Mouse (Mus musculus): Measurements from ENCODE around the gene Polm. TPM values are rescaled to one million over a fixed set of nuclear protein-coding genes. Genes with fewer than 3 reads are reported as not detected.
A peak's percentile ranks its signal among the peaks of the same experiment; 100 is the strongest.

The Polm gene
- polyA plus RNA-seq, 1 experiment from 2014 or later: 6.9 TPM

DNA sequence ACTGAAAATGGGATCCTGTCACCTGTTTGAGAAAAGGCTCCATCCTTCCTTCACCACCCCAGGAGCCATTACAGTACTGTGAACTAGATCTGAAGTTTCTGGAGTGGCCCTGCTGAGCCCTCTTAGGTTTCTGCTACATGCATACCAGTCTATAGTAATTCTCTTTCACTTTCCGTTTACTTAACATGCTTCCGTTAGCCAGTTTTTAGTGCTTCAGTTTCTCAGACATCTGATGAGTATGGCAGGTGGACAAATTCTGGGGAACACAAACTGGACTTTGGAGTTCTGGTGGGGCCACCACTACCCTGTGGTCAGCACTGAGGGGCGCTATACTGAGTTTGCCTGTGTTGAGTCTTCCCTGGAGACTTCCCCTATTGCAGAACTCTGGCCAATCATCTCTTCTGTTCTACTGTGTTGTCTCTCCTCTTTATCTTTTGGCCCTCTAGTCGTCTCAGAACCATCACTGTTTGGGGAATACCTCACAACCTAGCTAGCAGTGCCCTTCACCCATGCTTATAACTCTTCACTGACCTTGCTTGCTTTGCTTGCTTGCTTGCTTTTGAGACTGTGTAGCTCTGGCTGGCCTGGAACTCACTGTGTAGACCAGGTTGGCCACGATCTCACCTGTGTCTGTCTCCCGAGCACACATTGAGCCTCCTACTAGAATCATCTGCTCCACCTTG, 48.6 kb downstream of the Polm start:
- Histone ChIP-seq H3K4me3 (peak overlapping the region; percentile 90), H3K27ac (replicated peaks) (peak overlapping the region; percentile 95), H3K4me2 (peak overlapping the region; percentile 95), H3K4me1 (peaks cover 33% of the 10 kb centered on the region), H3K27me3 (replicated peaks) (no peaks in the 10 kb centered on the region), H3K9ac (peak overlapping the region; percentile 94), H3K36me3 (peaks cover 41% of the 10 kb centered on the region), H3K9me3 (no peaks in the 10 kb centered on the region)
- WGBS: 57% methylated on average over 6 of the region's 6 CpGs
- ATAC-seq (ENCODE audit: extremely low read depth, insufficient number of reproducible peaks, low FRiP score, low TSS enrichment): no peak

DNA sequence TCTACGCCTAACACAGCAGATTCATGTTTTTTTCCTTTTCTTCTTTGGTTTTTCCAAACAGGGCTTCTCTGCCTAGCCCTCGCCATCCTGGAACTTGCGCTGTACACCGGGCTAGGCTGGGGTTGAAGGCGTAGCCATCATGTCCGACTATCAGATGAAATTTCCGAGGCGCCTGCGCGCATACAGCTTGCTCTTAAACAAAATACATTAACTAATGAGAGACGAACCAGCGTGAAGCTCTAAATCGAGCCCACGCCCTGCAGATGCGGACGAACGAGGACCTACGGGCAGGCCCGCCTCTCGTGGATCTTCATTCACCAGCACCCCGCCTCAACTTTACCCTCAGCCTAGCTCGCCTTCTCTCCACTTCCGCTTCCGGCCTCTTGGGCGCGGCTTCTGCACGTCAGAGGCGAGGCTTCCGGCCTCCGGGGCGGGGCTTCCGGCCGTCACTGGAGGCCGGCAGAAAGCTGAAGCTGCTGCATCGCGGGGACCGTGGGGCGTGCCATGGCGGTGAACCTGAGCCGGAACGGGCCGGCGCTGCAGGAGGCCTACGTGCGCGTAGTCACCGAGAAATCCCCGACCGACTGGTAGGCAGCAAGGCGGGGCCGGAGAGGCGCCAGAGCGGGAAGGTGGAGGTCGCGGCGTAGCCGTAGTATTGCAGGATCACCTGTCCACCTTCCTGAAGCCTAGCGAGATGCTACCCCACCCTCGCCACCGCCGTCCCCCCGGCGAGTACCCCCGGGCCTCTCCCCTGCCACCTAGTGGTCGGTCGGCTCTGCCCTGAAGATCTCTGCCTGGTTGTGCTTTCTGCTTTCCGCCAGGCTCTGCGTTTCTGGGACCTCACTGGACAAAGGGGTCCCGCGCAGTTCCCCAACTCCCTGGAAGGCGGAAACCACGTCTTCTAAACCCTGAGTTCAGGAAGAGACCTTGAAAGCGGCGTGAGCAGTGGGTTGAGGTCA, 49.5 kb downstream of the Polm start, which contains the start of gene Dbnl:
Dbnl (plus strand) TSS at position 433 of the 959 bp plus-strand sequence.
- ATAC-seq (ENCODE audit: extremely low read depth, insufficient number of reproducible peaks, low FRiP score, low TSS enrichment): peak; percentile 94
- under 1% methylated on average over 72 of the region's 74 CpGs for WGBS
- no peaks in the 10 kb centered on the region for H3K9me3 ChIP-seq
- peaks cover 25% of the 10 kb centered on the region for H3K4me1 ChIP-seq
- H3K36me3 ChIP-seq: peaks cover 38% of the 10 kb centered on the region
- peak within 1 kb of the TSS; percentile 95 for H3K27ac ChIP-seq (replicated peaks)
- peak within 1 kb of the TSS; percentile 95 for H3K4me2 ChIP-seq
- no peaks in the 10 kb centered on the region for H3K27me3 ChIP-seq (replicated peaks)
- H3K4me3 ChIP-seq: peak within 1 kb of the TSS; percentile 90
- peak within 1 kb of the TSS; percentile 94 for H3K9ac ChIP-seq

DNA sequence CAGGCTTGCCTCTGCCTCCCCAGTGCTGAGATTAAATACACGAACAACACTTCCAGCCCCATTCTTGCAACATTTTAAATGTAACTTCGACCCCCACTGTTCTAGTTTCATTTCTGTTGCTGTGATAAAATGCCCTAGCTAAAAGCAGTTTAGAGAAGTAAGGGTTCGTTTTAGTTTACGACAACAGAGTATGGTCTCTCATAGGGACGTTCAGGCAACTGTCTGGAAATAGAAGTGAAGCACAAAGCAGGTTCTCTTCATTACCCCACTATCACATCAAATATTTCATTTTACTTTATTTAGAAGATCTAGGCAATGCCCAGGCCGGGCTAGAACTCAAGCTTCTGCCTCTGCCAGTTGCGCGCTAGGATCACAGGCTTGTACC, 50.2 kb downstream of the Polm start:
- ATAC-seq (ENCODE audit: extremely low read depth, insufficient number of reproducible peaks, low FRiP score, low TSS enrichment): no peak
- peak overlapping the region; percentile 95 for H3K4me2 ChIP-seq
- peak overlapping the region; percentile 94 for H3K9ac ChIP-seq
- peak overlapping the region; percentile 95 for H3K27ac ChIP-seq (replicated peaks)
- H3K4me1 ChIP-seq: peaks cover 27% of the 10 kb centered on the region
- H3K36me3 ChIP-seq: peaks cover 32% of the 10 kb centered on the region
- WGBS: 37% methylated on average over 8 of the region's 8 CpGs
- H3K27me3 ChIP-seq (replicated peaks): no peaks in the 10 kb centered on the region
- no peaks in the 10 kb centered on the region for H3K9me3 ChIP-seq
- peak overlapping the region; percentile 90 for H3K4me3 ChIP-seq

DNA sequence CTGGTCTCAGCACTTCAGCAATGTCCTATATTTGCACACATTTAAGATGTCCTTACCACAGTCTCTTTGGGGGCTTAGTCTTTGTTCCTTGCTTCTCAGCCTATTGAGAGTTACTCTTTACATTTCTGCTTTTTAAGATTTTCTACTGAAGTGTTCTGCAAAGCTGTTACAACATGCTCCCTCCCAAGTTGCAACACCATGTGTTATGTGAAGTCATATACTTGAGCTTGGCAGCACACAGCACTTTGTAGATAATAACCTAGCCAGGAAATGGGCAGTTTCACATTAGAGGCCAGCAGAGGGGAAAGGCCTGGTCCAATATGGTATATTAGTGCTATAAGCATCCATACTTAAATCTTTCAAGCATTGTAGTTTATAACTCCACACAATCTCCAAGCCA, 52.1 kb downstream of the Polm start:
- no peak overlapping the region for H3K27ac ChIP-seq (replicated peaks)
- no peak overlapping the region for H3K9ac ChIP-seq
- no peaks in the 10 kb centered on the region for H3K27me3 ChIP-seq (replicated peaks)
- H3K4me1 ChIP-seq: peaks cover 34% of the 10 kb centered on the region
- H3K9me3 ChIP-seq: no peaks in the 10 kb centered on the region
- no peak for ATAC-seq (ENCODE audit: extremely low read depth, insufficient number of reproducible peaks, low FRiP score, low TSS enrichment)
- peaks cover 23% of the 10 kb centered on the region for H3K36me3 ChIP-seq
- H3K4me3 ChIP-seq: no peak overlapping the region
- no peak overlapping the region for H3K4me2 ChIP-seq

DNA sequence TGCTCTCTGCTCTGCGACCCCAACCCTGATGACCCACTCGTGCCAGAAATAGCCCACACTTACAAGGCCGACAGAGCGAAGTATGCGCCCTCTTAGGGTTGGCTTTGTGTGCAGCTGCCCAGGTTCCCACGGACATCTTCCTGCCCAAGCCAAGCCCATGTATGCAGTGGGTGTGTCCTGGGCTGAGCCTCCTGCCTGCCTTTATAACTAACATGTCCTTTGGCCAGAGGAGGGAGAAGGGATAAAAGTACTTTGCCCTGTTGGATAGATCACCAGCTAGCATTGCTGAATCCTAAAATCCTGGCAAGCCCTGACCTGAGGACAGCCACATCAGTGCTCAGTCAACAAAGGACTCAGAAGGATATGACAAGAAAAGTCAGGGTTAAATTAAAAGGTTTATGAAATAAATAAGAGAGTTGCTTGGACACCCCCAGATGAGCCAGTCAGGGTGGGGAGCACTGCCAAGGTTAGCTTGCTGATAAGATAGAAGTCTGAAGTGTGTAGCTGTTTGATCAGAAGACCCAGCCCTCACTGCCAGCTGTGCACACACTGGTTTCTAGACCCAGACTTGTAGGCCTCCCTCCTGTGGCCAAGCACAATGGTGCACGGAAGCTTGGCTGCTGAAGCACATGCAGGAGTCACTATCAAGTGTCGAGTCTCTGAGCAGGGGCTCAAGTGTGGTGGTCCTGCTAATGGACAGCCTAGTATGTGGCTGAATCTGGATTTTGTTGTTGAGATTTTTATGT, 55.4 kb downstream of the Polm start:
- Histone ChIP-seq H3K9me3 (no peaks in the 10 kb centered on the region), H3K4me2 (no peak overlapping the region), H3K4me1 (peaks cover 13% of the 10 kb centered on the region; the same call in 1 of the 2 replicates), H3K27ac (replicated peaks) (no peak overlapping the region), H3K27me3 (replicated peaks) (no peaks in the 10 kb centered on the region), H3K4me3 (no peak overlapping the region), H3K9ac (0 out of 2 replicates have a peak overlapping the region, but pooled peaks have one; percentile 2), H3K36me3 (peaks cover 19% of the 10 kb centered on the region)
- WGBS: 40% methylated on average over 8 of the region's 8 CpGs
- no peak for ATAC-seq (ENCODE audit: extremely low read depth, insufficient number of reproducible peaks, low FRiP score, low TSS enrichment)

DNA sequence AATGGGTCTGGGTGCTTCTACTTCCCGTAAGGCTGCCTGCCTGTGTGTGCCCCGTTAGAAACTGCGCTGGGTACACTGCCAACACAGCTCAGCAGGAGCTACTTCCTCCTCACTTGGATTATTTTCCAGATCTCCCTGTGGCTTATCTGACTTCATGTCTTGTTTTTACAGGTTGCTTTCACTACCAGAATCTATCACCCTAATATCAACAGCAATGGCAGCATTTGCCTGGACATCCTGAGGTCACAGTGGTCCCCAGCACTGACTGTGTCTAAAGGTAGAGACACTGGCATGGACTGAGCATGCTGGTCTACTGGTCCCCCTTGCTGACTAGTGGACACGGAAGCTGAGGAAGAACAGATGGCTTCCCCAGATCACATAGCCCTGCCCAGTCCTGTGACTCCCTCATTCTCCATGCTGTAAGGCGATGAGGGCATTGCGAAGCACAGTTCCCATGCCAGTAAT, 57.7 kb downstream of the Polm start:
- Histone ChIP-seq H3K9me3 (no peaks in the 10 kb centered on the region), H3K27ac (replicated peaks) (no peak overlapping the region), H3K4me1 (peaks cover 9% of the 10 kb centered on the region; the same call in 1 of the 2 replicates), H3K4me3 (no peak overlapping the region), H3K9ac (no peak overlapping the region), H3K27me3 (replicated peaks) (no peaks in the 10 kb centered on the region), H3K36me3 (peaks cover 19% of the 10 kb centered on the region), H3K4me2 (no peak overlapping the region)
- ATAC-seq (ENCODE audit: extremely low read depth, insufficient number of reproducible peaks, low FRiP score, low TSS enrichment): no peak
- WGBS: 74% methylated on average over 6 of the region's 6 CpGs

DNA sequence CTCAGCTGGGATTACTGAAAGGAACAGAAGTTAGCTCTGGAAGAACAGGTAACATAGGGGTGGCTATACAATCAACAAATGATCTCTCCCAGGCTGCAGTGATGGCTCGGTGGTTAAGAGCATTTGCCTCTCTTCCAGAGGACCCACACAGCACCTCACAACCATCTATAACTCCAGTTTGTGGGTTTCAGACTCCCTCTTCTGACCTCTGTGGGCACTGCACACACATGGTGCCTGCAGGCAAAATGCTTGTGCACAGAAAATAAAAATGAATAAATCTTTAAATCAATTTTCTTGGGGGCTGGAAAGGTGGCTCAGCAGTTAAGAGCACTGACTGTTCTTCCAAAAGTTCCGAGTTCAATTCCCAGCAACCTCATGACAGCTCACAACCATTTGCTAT, 59.3 kb downstream of the Polm start:
- Histone ChIP-seq H3K9ac (no peak overlapping the region), H3K4me1 (peaks cover 9% of the 10 kb centered on the region; the same call in 1 of the 2 replicates), H3K4me2 (no peak overlapping the region), H3K9me3 (no peaks in the 10 kb centered on the region), H3K36me3 (peaks cover 14% of the 10 kb centered on the region), H3K27ac (replicated peaks) (no peak overlapping the region), H3K4me3 (no peak overlapping the region), H3K27me3 (replicated peaks) (no peaks in the 10 kb centered on the region)
- WGBS: 62% methylated on average over 2 of the region's 2 CpGs
- ATAC-seq (ENCODE audit: extremely low read depth, insufficient number of reproducible peaks, low FRiP score, low TSS enrichment): no peak

Other genes starting within 250 kb of the Polm start
- 175 and 191 TPM in 2 replicates for gene Mrps24, start 122.3 kb downstream of the Polm start, polyA plus RNA-seq (2015; fragmentation: Nextera tagmentation; extraction: Ambion mirVana)
- gene Urgcp, start 75.6 kb downstream of the Polm start, polyA plus RNA-seq (2015; fragmentation: Nextera tagmentation; extraction: Ambion mirVana): 26.6 and 30.0 TPM in 2 replicates
- gene Dbnl, start 49.5 kb downstream of the Polm start, polyA plus RNA-seq (2015; fragmentation: Nextera tagmentation; extraction: Ambion mirVana): 85.7 and 86.0 TPM in 2 replicates
- 801 and 908 TPM in 2 replicates for gene Pgam2, start 34.3 kb downstream of the Polm start, polyA plus RNA-seq (2015; fragmentation: Nextera tagmentation; extraction: Ambion mirVana)
- gene Aebp1, start 23.9 kb upstream of the Polm start, polyA plus RNA-seq (2015; fragmentation: Nextera tagmentation; extraction: Ambion mirVana): 32.3 and 36.1 TPM in 2 replicates
- gene Pold2, start 40.3 kb upstream of the Polm start, polyA plus RNA-seq (2015; fragmentation: Nextera tagmentation; extraction: Ambion mirVana): 109 and 127 TPM in 2 replicates
- 4,508 and 5,229 TPM in 2 replicates for gene Myl7, start 60.8 kb upstream of the Polm start, polyA plus RNA-seq (2015; fragmentation: Nextera tagmentation; extraction: Ambion mirVana)
- 1.2 and 1.5 TPM in 2 replicates for gene Gck, start 112.1 kb upstream of the Polm start, polyA plus RNA-seq (2015; fragmentation: Nextera tagmentation; extraction: Ambion mirVana)
- 39.1 and 41.1 TPM in 2 replicates for gene Ykt6, start 117.7 kb upstream of the Polm start, polyA plus RNA-seq (2015; fragmentation: Nextera tagmentation; extraction: Ambion mirVana)
- gene Camk2b, start 228.3 kb upstream of the Polm start, polyA plus RNA-seq (2015; fragmentation: Nextera tagmentation; extraction: Ambion mirVana): 2.4 and 2.7 TPM in 2 replicates